Mouse (Mus musculus) thymus, adult 2 months (tissue): ENCODE results near the gene Wwox. TPM values are rescaled to one million over a fixed set of nuclear protein-coding genes. Genes with fewer than 3 reads are reported as not detected.

Source experiments
- DNase-seq: peaks from one replicate; pipeline ENCODE4 v3.0.0; 2021
- H3K27ac ChIP-seq: fragments of 200-500 bp; 2 replicates; pipeline ENCODE4 v1.5.1; 2012; ENCODE audit warnings: low read length, control low read depth; ENCODE audit not compliant: control insufficient read depth, insufficient read depth
- H3K27me3 ChIP-seq: fragments of 200-500 bp; 2 replicates; pipeline ENCODE4 v1.6.1; 2012; ENCODE audit warnings: mild to moderate bottlenecking, low read length, moderate library complexity, mixed read lengths; ENCODE audit not compliant: control insufficient read depth, insufficient read depth
- H3K36me3 ChIP-seq: fragments of 200-500 bp; 2 replicates; pipeline ENCODE4 v1.6.1; 2012; ENCODE audit warnings: mild to moderate bottlenecking, low read length, moderate library complexity; ENCODE audit not compliant: control insufficient read depth, insufficient read depth
- H3K4me1 ChIP-seq: fragments of 200-500 bp; replicated peaks from 2 replicates; pipeline ENCODE4 v1.6.1; 2012; ENCODE audit warnings: low read length; ENCODE audit not compliant: control insufficient read depth, insufficient read depth
- H3K4me3 ChIP-seq: fragments of 200-500 bp; 2 replicates; pipeline ENCODE4 v1.5.1; 2012; ENCODE audit warnings: mild to moderate bottlenecking, low read length, control low read depth, moderate library complexity; ENCODE audit not compliant: control insufficient read depth, insufficient read depth
- CTCF ChIP-seq: fragments of 200-500 bp; IDR thresholded peaks from 2 replicates; pipeline ENCODE4 v1.5.1; 2012; ENCODE audit warnings: mild to moderate bottlenecking, control low read depth, low read length, moderate library complexity, borderline replicate concordance; ENCODE audit not compliant: control insufficient read depth, poor library complexity, insufficient read depth; ENCODE audit errors: extremely low read depth
- POLR2A ChIP-seq: fragments of 200-500 bp; IDR thresholded peaks from 2 replicates; pipeline ENCODE4 v1.6.1; 2012; ENCODE audit warnings: mild to moderate bottlenecking, low read length, control low read depth, moderate library complexity; ENCODE audit not compliant: control insufficient read depth, poor library complexity, insufficient read depth; ENCODE audit errors: extremely low read depth
- WGBS: fragments of 180-500 bp; shearing (Covaris S2); methylation state at CpG from one replicate; pipeline ENCODE4 v1.1.7; 2018; 5-methylcytosine and 5-hydroxymethylcytosine counted together
- polyA plus RNA-seq: library from polyadenylated mRNA; depleted of rRNA; stranded (reverse); fragments of >200 nt; gene quantifications from 2 replicates; pipeline ENCODE4 v1.2.3, GENCODE M21; 2012

Gene Wwox
- polyA plus RNA-seq, 1 experiment: 8.4 TPM

DNA sequence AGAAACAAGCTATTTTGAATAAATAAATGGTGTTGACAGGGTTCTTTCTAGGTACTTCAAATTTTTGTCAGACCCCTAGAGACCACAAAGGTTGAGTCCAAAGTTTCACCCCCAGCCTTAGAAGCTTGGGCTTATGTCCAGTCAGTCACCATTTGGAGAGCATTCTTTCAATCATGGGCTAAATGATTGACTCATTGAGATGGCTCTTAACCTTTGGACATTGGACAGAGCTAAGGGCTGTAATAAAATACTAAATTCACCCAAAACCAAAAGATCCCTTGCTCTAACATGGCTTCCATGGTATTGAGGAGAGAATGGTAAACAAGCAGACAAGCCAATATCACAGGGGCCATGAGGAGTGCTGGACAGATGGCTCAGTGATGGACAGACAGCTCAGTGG is 540.2 kb downstream of the Wwox start:
- DNase-seq: no peak
- no peak for TF ChIP-seq POLR2A
- no peak for TF ChIP-seq CTCF
- Histone ChIP-seq H3K4me1 (peaks cover 4% of the 10 kb centered on the region), H3K27me3 (no peaks in the 10 kb centered on the region), H3K4me3 (no peak overlapping the region), H3K27ac (no peak overlapping the region), H3K36me3 (no peaks in the 10 kb centered on the region)

DNA sequence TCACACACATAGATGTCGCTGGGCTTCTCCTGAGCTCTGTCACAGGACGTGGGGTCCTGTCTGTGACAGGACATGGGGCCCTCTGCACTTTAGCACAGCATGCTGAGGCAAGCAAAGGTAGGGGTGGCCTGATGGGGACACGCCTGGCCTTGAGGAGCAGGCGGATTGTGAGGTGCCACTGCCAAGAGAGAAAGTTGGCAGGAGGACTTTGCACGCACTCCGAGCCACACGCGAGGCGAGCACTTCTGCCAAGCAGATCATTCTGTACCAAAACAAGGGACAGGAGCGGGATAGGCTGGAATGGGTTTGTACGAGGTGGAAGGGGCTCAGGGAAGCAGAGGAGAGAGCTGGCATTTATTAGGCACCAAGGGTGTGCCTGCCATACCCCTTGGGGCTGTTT is 543.3 kb downstream of the Wwox start:
- WGBS: 94% methylated on average over 11 of the region's 11 CpGs
- no peak for TF ChIP-seq POLR2A
- TF ChIP-seq CTCF: no peak
- H3K27ac ChIP-seq: no peak overlapping the region
- no peak overlapping the region for H3K4me3 ChIP-seq
- H3K4me1 ChIP-seq: peaks cover 5% of the 10 kb centered on the region
- H3K27me3 ChIP-seq: no peaks in the 10 kb centered on the region
- no peaks in the 10 kb centered on the region for H3K36me3 ChIP-seq
- no peak for DNase-seq

DNA sequence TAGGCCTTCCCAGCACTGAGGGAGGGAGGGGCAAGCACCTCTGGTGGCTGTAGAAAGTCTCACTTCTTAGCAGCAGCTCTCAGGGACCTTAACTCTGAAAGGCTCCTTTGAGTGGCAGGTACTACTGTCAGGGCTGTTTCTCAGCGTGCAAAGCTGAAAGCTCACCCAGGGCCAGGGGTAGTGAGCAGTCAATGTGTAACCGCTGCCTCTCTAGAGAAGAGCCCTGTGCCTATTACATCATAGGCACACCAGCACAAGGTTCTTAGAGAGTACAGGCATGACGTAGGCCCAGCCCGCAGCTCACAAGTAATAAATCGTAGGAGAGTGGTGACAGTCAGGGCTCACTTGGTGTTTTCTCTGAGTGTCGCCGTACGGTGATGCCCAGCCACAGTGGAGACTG is 545.0 kb downstream of the Wwox start:
- 93% methylated on average over 8 of the region's 8 CpGs for WGBS

DNA sequence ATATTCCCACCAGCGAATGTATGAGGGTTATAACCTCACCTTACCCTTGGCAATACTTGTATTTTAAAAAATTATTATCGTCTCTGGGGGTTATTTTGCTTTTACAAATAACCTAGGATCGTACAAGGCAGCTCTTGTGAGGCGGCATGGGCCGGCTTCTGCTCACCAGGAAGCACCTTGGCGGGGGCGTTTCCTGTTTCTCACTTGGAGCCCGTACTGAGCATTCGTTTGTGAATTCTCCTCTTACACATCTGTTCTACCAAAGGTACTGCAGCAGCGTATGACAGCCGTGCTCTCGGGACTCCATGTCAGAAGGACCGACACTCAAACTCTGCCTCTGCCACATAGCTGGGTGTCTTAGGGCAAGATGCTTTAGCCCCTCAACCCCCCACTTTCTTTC is 546.5 kb downstream of the Wwox start:
- DNase-seq: peak; percentile 67
- Histone ChIP-seq H3K27me3 (no peaks in the 10 kb centered on the region), H3K27ac (peak overlapping the region; percentile 67), H3K4me1 (peaks cover 5% of the 10 kb centered on the region), H3K36me3 (no peaks in the 10 kb centered on the region), H3K4me3 (no peak overlapping the region)
- WGBS: 7% methylated on average over 13 of the region's 13 CpGs
- 0 out of 2 replicates have a peak, but pooled peaks have one; percentile 13 for TF ChIP-seq CTCF
- TF ChIP-seq POLR2A: no peak

More for the DNA sequence above, 545.0 kb downstream of the Wwox start:
- DNase-seq: no peak
- Histone ChIP-seq H3K27ac (no peak overlapping the region), H3K4me1 (peaks cover 5% of the 10 kb centered on the region), H3K36me3 (no peaks in the 10 kb centered on the region), H3K27me3 (no peaks in the 10 kb centered on the region), H3K4me3 (no peak overlapping the region)
- no peak for TF ChIP-seq CTCF
- no peak for TF ChIP-seq POLR2A

DNA sequence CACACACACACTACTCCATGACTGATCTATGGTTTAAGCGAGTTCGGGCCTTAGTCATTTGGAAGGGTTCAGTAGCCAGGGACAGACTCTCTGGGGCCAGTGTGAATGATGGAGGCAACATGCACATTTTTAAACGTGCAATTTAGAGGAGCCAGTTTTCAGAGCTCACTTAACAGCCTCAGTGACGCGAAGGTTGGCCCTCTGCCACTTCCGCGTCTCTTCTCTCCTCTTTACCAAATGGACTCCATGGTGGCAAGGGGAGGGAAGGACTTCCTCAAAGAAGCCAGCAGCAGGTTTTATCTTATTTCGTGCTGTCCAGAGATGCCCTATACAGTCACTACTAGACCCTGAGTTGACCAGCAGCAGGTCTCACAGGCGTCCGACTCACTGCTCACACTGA is 547.5 kb downstream of the Wwox start:
- DNase-seq: no peak
- no peak overlapping the region for H3K27ac ChIP-seq
- H3K27me3 ChIP-seq: no peaks in the 10 kb centered on the region
- no peak overlapping the region for H3K4me3 ChIP-seq
- WGBS: 89% methylated on average over 10 of the region's 10 CpGs
- TF ChIP-seq POLR2A (no peak), CTCF (no peak)
- peaks cover 5% of the 10 kb centered on the region for H3K4me1 ChIP-seq
- H3K36me3 ChIP-seq: no peaks in the 10 kb centered on the region

DNA sequence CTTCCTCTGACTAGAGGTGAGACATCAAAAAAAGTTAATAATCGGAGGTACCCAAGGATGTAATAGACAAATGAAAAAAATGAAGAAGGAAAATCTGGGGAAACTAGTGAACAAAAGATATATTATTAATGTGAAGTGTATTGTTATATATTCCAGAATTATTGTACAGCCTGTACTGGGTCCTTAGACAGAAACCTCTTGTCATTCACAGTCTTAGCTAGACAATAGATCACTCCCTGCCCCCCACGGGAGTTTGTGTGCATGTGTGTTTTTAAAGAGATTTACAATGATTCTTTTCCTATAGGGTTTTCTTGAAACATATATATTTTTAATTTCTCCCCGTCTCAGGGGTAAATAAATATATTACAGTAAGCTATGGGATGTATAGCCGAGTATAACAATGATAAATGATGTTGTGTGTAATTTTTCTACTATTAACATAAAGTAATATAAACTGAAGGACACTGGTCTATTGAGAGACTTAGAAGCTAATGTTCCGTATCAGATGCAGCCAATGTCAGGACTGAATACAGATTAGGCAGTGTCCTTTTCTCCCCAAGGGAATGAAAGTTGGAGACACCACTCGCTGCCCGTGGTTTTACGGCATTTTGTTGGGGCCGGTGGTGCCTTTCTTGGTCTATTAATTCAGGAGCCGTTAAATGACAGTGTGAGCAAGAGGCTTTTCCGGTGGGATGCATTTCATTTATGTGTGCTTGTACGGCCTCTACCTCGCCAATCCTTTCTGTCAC is 551.6 kb downstream of the Wwox start:
- H3K27me3 ChIP-seq: no peaks in the 10 kb centered on the region
- peaks cover 2% of the 10 kb centered on the region; the same call in 1 of the 2 replicates for H3K4me1 ChIP-seq
- H3K27ac ChIP-seq: no peak overlapping the region
- no peak for TF ChIP-seq POLR2A
- 96% methylated on average over 13 of the region's 13 CpGs for WGBS
- no peaks in the 10 kb centered on the region for H3K36me3 ChIP-seq
- no peak overlapping the region for H3K4me3 ChIP-seq
- no peak for DNase-seq

DNA sequence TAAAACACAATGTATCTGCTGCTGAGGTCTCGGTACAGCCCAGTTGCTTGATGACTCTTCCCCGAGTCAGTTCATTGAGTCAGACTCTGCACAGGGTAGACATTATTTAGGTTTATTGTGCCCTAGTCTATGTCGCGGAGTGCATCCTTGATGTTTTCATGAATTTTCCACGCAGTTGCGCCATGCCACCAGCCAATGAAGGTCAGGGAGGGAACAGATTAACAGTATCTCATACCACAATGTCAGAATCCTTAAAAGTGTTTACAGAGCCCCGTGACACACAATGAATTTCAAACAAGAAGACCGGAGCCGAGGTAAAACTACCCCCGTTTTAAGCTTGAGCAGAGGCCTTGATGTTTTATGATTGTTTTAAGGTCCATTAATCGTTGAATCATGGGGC is 561.3 kb downstream of the Wwox start:
- whole genome bisulfite sequencing: 97% methylated on average over 11 of the region's 11 CpGs
- Histone ChIP-seq H3K4me1 (no peaks in the 10 kb centered on the region), H3K4me3 (no peak overlapping the region), H3K36me3 (no peaks in the 10 kb centered on the region), H3K27me3 (no peaks in the 10 kb centered on the region), H3K27ac (no peak overlapping the region)
- no peak for DNase-seq
- no peak for TF ChIP-seq POLR2A
- no peak for TF ChIP-seq CTCF
